Mouse (Mus musculus) spleen, adult 2 months (tissue): ENCODE measurements around the gene Mfsd13b. TPM values are rescaled to one million over a fixed set of nuclear protein-coding genes. Genes with fewer than 3 reads are reported as not detected.
"Not testable (repeated sequence)": the region's sequence is repeated elsewhere in the genome, so short reads cannot be mapped to it uniquely, and the experiment has no call there.

ENCODE experiments used
- DNase-seq, 2 experiments: peaks; one replicate each; pipeline versions ENCODE4 v3.0.0 to v3.0.0-alpha.2; 2012 to 2021; ENCODE audit warnings: low spot score in 2 of 2, low read depth in 1 of 2
- H3K27ac ChIP-seq: fragments of 200-500 bp; 2 replicates; pipeline ENCODE4 v1.5.1; 2012; ENCODE audit warnings: low read length, inconsistent platforms; ENCODE audit not compliant: insufficient read depth
- H3K27me3 ChIP-seq: fragments of 200-500 bp; 2 replicates; pipeline ENCODE4 v1.6.1; 2012; ENCODE audit warnings: mild to moderate bottlenecking, moderate library complexity, low read length, inconsistent platforms; ENCODE audit not compliant: control insufficient read depth, insufficient read depth
- H3K36me3 ChIP-seq: fragments of 200-500 bp; 2 replicates; pipeline ENCODE4 v1.6.1; 2012; ENCODE audit warnings: mild to moderate bottlenecking, low read length, inconsistent platforms; ENCODE audit not compliant: control insufficient read depth, insufficient read depth
- H3K4me1 ChIP-seq: fragments of 200-500 bp; 2 replicates; pipeline ENCODE4 v1.6.1; 2011; ENCODE audit warnings: inconsistent platforms; ENCODE audit not compliant: control insufficient read depth, insufficient read depth, insufficient read length
- H3K4me3 ChIP-seq: fragments of 200-500 bp; 2 replicates; pipeline ENCODE4 v1.5.1; 2011; ENCODE audit warnings: mild to moderate bottlenecking, inconsistent platforms; ENCODE audit not compliant: insufficient read depth, insufficient read length; ENCODE audit errors: extremely low read depth
- CTCF ChIP-seq: fragments of 200-500 bp; IDR thresholded peaks from 2 replicates; pipeline ENCODE4 v1.5.1; 2011; ENCODE audit warnings: mild to moderate bottlenecking, inconsistent platforms; ENCODE audit not compliant: insufficient read depth, insufficient read length, insufficient replicate concordance; ENCODE audit errors: extremely low read depth
- POLR2A ChIP-seq: fragments of 200-500 bp; IDR thresholded peaks from 2 replicates; pipeline ENCODE4 v1.6.1; 2011; ENCODE audit warnings: low read depth, low read length, inconsistent platforms
- WGBS: fragments of 180-500 bp; shearing (Covaris S2); methylation state at CpG from one replicate; pipeline ENCODE4 v1.1.7; 2018; 5-methylcytosine and 5-hydroxymethylcytosine counted together
- polyA plus RNA-seq: library from polyadenylated mRNA; depleted of rRNA; stranded (reverse); fragments of >200 nt; gene quantifications from 2 replicates; pipeline ENCODE4 v1.2.3, GENCODE M21; 2012

The Mfsd13b gene
- polyA plus RNA-seq, 1 experiment, result 0.11 TPM

GRCm38 (mm10) chr7:121026300-121026699 is 44.0 kb downstream of the Mfsd13b start:
- no peak for DNase-seq
- TF ChIP-seq CTCF (no peak), POLR2A (no peak)
- WGBS, result 70% methylated on average over 3 of the region's 3 CpGs
- Histone ChIP-seq H3K27ac (no peak overlapping the region), H3K4me3 (no peak overlapping the region), H3K27me3 (no peaks in the 10 kb centered on the region), H3K4me1 (no peaks in the 10 kb centered on the region), H3K36me3 (no peaks in the 10 kb centered on the region)

DNA sequence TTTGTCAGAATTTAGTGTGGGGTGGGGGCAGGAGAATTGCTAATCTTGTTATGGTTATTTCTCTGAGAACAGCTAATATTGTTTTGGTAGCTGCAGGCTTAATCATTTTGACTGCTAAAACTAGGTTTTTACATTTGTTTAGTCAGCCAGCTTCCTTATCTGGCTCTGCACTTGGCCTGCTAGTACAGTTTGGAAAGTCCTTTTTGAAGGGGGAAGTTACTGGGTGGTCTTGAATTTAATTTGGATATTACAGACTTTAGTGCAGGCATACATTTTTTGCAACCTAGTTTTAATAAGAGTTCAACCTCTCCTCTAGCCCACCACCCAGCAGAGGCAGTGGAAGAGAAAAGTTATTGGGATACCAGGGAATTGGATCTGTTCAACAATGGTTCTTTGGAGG is 47.6 kb downstream of the Mfsd13b start:
- not testable (repeated sequence) for H3K4me3 ChIP-seq, H3K36me3 ChIP-seq, DNase-seq, H3K27me3 ChIP-seq, H3K4me1 ChIP-seq, H3K27ac ChIP-seq

GRCm38 (mm10) chr7:121033856-121034652 is 51.7 kb downstream of the Mfsd13b start, which contains the start of gene Mettl9:
Gene Mettl9, plus strand, starts transcription at chr7:121034445.
- Histone ChIP-seq H3K27me3 (no peaks in the 10 kb centered on the region), H3K36me3 (no peaks in the 10 kb centered on the region), H3K27ac (peak within 1 kb of the TSS; percentile 83), H3K4me1 (peaks cover 2% of the 10 kb centered on the region; the same call in 1 of the 2 replicates), H3K4me3 (peak within 1 kb of the TSS; percentile 91)
- 7% methylated on average over 39 of the region's 43 CpGs for WGBS
- DNase-seq, result peak; percentile 85 to 89
- TF ChIP-seq POLR2A (peak; percentile 72), CTCF (no peak)

GRCm38 (mm10) chr7:121034701-121035141 is 52.4 kb downstream of the Mfsd13b start:
- DNase-seq, result no peak
- Histone ChIP-seq H3K27me3 (no peaks in the 10 kb centered on the region), H3K27ac (peak overlapping the region; percentile 83), H3K4me3 (peak overlapping the region; percentile 91), H3K36me3 (no peaks in the 10 kb centered on the region), H3K4me1 (peaks cover 2% of the 10 kb centered on the region; the same call in 1 of the 2 replicates)
- TF ChIP-seq POLR2A, result no peak
- TF ChIP-seq CTCF, result no peak
- 1% methylated on average over 43 of the region's 63 CpGs for WGBS

DNA sequence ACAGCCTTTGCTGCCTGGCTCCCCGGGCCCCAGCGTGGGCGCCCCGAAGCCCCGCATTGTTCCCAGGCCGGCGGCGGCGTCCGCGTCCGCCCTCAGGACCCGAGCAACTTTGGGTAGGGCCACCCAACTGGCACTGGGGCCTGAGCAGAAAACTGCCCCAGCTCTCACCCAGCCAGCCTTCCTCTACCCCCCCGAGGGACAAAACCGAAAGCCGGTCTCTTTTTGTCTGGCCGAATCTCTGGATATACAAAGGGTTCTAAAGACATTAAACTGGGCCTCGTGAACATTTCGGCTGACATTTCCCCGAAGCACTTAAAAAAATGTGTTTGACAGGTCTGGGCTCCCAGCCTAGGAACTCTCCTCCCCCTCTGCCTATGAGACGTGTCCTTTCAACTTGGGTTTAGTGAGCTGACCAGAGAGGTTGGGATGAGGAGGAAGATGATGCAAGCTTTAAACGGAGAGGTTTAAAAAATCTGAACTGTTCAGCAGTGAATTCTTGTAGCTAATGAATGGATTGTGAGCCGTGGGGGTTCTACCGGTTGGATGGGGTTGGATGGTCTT is 52.9 kb downstream of the Mfsd13b start:
- DNase-seq, result peak in 1 of 2 experiments; percentile 6
- no peaks in the 10 kb centered on the region for H3K36me3 ChIP-seq
- peak overlapping the region; percentile 83 for H3K27ac ChIP-seq
- peak overlapping the region; percentile 91 for H3K4me3 ChIP-seq
- TF ChIP-seq CTCF, result no peak
- TF ChIP-seq POLR2A, result no peak
- no peaks in the 10 kb centered on the region for H3K27me3 ChIP-seq
- peaks cover 2% of the 10 kb centered on the region; the same call in 1 of the 2 replicates for H3K4me1 ChIP-seq
- WGBS, result 1% methylated on average over 24 of the region's 24 CpGs

GRCm38 (mm10) chr7:121040595-121040994 is 58.3 kb downstream of the Mfsd13b start:
- no peak overlapping the region for H3K27ac ChIP-seq
- no peak overlapping the region for H3K4me3 ChIP-seq
- WGBS, result 48% methylated on average over 4 of the region's 4 CpGs

DNA sequence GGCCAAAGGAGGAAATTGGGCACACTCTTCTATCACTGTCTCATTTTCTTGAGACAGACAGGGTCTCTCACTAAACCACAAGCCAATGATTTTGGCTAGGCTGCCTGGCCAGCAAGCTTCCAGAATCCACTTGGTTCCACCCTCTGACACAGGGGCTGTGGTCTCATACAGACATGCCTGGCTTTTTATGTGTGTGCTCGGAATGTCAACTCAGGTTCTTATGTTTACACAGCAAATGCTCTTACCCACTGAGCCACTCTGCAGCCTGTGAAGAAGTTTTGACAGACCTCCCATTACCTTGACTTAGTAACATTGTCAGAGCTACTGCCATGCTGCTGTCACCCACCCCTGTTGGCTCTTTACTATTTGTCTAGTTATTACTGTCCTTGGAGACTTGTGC is 59.7 kb downstream of the Mfsd13b start:
- H3K4me1 ChIP-seq, result no peaks in the 10 kb centered on the region; the same call in 1 of the 2 replicates
- 78% methylated on average over 1 of the region's 1 CpGs for WGBS
- TF ChIP-seq CTCF, result no peak
- TF ChIP-seq POLR2A, result no peak
- no peaks in the 10 kb centered on the region for H3K36me3 ChIP-seq
- H3K27me3 ChIP-seq, result no peaks in the 10 kb centered on the region
- no peak for DNase-seq
- H3K27ac ChIP-seq, result no peak overlapping the region
- no peak overlapping the region for H3K4me3 ChIP-seq

More at GRCm38 (mm10) chr7:121040595-121040994, 58.3 kb downstream of the Mfsd13b start:
- TF ChIP-seq CTCF (no peak), POLR2A (no peak)
- H3K27me3 ChIP-seq, result no peaks in the 10 kb centered on the region
- H3K4me1 ChIP-seq, result no peaks in the 10 kb centered on the region; the same call in 1 of the 2 replicates
- DNase-seq, result no peak
- no peaks in the 10 kb centered on the region for H3K36me3 ChIP-seq
